Mouse (Mus musculus) gastrocnemius, adult 18-20 months (tissue): ENCODE measurements around the gene Gabarap. TPM values are rescaled to one million over a fixed set of nuclear protein-coding genes. Genes with fewer than 3 reads are reported as not detected.

ENCODE experiments used
- microRNA-seq: library from miRNA; unstranded; fragments of <30 nt; microRNA quantifications from one replicate; pipeline ENCODE4 v1.2.0, GENCODE M21; 2021
- total RNA-seq, 2 experiments: library from RNA; stranded (reverse); gene quantifications; 2 replicates each; pipeline ENCODE4 v1.2.3; 2021

Gene Gabarap
- total RNA-seq, 2 experiments from 2014 or later, result 211 to 222 TPM

Small RNAs within 50 kb of the gene (microRNA-seq; reads per million reads assigned to microRNA genes)
- not detected for gene Gm44349
- gene Mir324, result 790 reads per million, percentile 81 among the genes with 10 or more reads in this experiment

Other genes with a start within 250 kb of the Gabarap start
- 10 to 100 TPM; 33.0 to 33.9 TPM for gene Polr2a, start 232.5 kb upstream of the Gabarap start, total RNA-seq
- gene Slc35g3, start 229.2 kb upstream of the Gabarap start, total RNA-seq, result not detected
- gene Zbtb4, start 225.2 kb upstream of the Gabarap start, total RNA-seq, result 10 to 100 TPM; 37.1 to 37.5 TPM
- 10 to 100 TPM; 30.6 to 31.2 TPM for gene Chrnb1, start 195.2 kb upstream of the Gabarap start, total RNA-seq
- 1 to 10 TPM; 3.5 to 4.0 TPM for gene Fgf11, start 189.3 kb upstream of the Gabarap start, total RNA-seq
- gene Tmem102, start 185.5 kb upstream of the Gabarap start, total RNA-seq, result under 1 TPM; 0.14 to 0.18 TPM
- not detected for gene Gm39566, start 175.8 kb upstream of the Gabarap start, total RNA-seq
- gene Spem2, start 172.7 kb upstream of the Gabarap start, total RNA-seq, result not detected
- not detected for gene Spem1, start 169.0 kb upstream of the Gabarap start, total RNA-seq
- gene Nlgn2, start 153.4 kb upstream of the Gabarap start, total RNA-seq, result 1 to 10 TPM; 1.9 to 2.9 TPM
- gene Tmem256, start 152.6 kb upstream of the Gabarap start, total RNA-seq, result 100 to 1,000 TPM; 141 to 164 TPM
- gene Plscr3, start 144.8 kb upstream of the Gabarap start, total RNA-seq, result 10 to 100 TPM; 10.1 to 12.7 TPM
- under 1 TPM in 1 of 2 experiments, not detected in 1; 0.07 TPM for gene Tnk1, start 132.4 kb upstream of the Gabarap start, total RNA-seq
- not detected for gene Tmem95, start 113.1 kb upstream of the Gabarap start, total RNA-seq
- 1 to 10 TPM; 1.3 to 1.5 TPM for gene Kctd11, start 109.7 kb upstream of the Gabarap start, total RNA-seq
- under 1 TPM; 0.21 to 0.30 TPM for gene Acap1, start 95.6 kb upstream of the Gabarap start, total RNA-seq
- under 1 TPM; 0.24 to 0.25 TPM for gene 2810408A11Rik, start 90.2 kb upstream of the Gabarap start, total RNA-seq
- 10 to 100 TPM; 25.9 to 27.4 TPM for gene Neurl4, start 90.1 kb upstream of the Gabarap start, total RNA-seq
- 10 to 100 TPM; 50.8 to 55.8 TPM for gene Gps2, start 77.3 kb upstream of the Gabarap start, total RNA-seq
- 100 to 1,000 TPM; 408 to 425 TPM for gene Eif5a, start 69.2 kb upstream of the Gabarap start, total RNA-seq
- gene Ybx2, start 55.3 kb upstream of the Gabarap start, total RNA-seq, result 10 to 100 TPM in 1 of 2 experiments, 1 to 10 TPM in 1; 9.3 to 11.4 TPM
- gene Slc2a4, start 43.0 kb upstream of the Gabarap start, total RNA-seq, result 100 to 1,000 TPM; 424 to 439 TPM
- not detected for gene Cldn7, start 26.4 kb upstream of the Gabarap start, total RNA-seq
- 100 to 1,000 TPM; 222 to 237 TPM for gene Ctdnep1, start 10.0 kb upstream of the Gabarap start, total RNA-seq
- gene Elp5, start 8.6 kb upstream of the Gabarap start, total RNA-seq, result 10 to 100 TPM; 35.1 to 35.3 TPM
- gene Phf23, start 4.6 kb downstream of the Gabarap start, total RNA-seq, result 10 to 100 TPM; 18.0 to 19.2 TPM
- gene Dvl2, start 9.5 kb downstream of the Gabarap start, total RNA-seq, result 1 to 10 TPM; 3.5 to 4.3 TPM
- 100 to 1,000 TPM; 319 to 378 TPM for gene Acadvl, start 24.3 kb downstream of the Gabarap start, total RNA-seq
- 1 to 10 TPM; 3.4 to 5.3 TPM for gene Dlg4, start 25.8 kb downstream of the Gabarap start, total RNA-seq
- not detected for gene Asgr1, start 62.9 kb downstream of the Gabarap start, total RNA-seq
- under 1 TPM in 1 of 2 experiments, not detected in 1; 0.47 TPM for gene Asgr2, start 101.5 kb downstream of the Gabarap start, total RNA-seq
- 1 to 10 TPM in 1 of 2 experiments, under 1 TPM in 1; 0.87 to 2.0 TPM for gene Mgl2, start 139.2 kb downstream of the Gabarap start, total RNA-seq
- 1 to 10 TPM; 3.2 to 3.3 TPM for gene Clec10a, start 165.1 kb downstream of the Gabarap start, total RNA-seq
- under 1 TPM in 1 of 2 experiments, not detected in 1; 0.50 TPM for gene Slc16a11, start 221.6 kb downstream of the Gabarap start, total RNA-seq
- under 1 TPM; 0.14 to 0.50 TPM for gene Slc16a13, start 229.9 kb downstream of the Gabarap start, total RNA-seq
- gene Bcl6b, start 238.7 kb downstream of the Gabarap start, total RNA-seq, result 1 to 10 TPM in 1 of 2 experiments, under 1 TPM in 1; 0.82 to 5.1 TPM
- 10 to 100 TPM; 30.3 to 30.7 TPM for gene 0610010K14Rik, start 246.8 kb downstream of the Gabarap start, total RNA-seq
- 1 to 10 TPM; 3.2 to 3.3 TPM for gene Gm21988, start 248.7 kb downstream of the Gabarap start, total RNA-seq
- 100 to 1,000 TPM; 120 to 133 TPM for gene Rnasek, start 248.7 kb downstream of the Gabarap start, total RNA-seq